8 mouse cellular contexts compared by ENCODE assay signal in genomic region chr16:91917631-91918096, GRCm38 (mm10).
DNase-seq lines count a peak whose midpoint lies in the region; ATAC-seq lines count a peak whose summit lies in the region.

No protein-coding gene starts in this region.

- peak overlapping the region; percentile 53 for H3K4me2 ChIP-seq in lung, embryonic 16.5 days (ENCODE audit: low read depth, low read length)

- peak; percentile 90 to 94 for ATAC-seq in hematopoietic stem cell, adult 5-6 weeks (replicated peaks in 1 of 2; ENCODE audit: insufficient read depth in 1 of 2, low FRiP score in 2 of 2, low TSS enrichment in 1 of 2, low read depth in 1 of 2, poor library complexity in 2 of 2, severe bottlenecking in 2 of 2)
- ATAC-seq in lung, embryonic 16.5 days (ENCODE audit: low read depth) = peak; percentile 89

- H3K4me1 ChIP-seq in lung, embryonic 16.5 days (replicated peaks; ENCODE audit: control insufficient read depth, insufficient read depth, low read length) = no peaks in the 10 kb centered on the region

- peak; percentile 76 for DNase-seq in MEL-GATA-1-ER (ENCODE audit: extremely low read depth, low read depth)
- DNase-seq in cerebellum, adult 8-10 months = peak; percentile 88
- DNase-seq in forelimb bud, embryonic 11.5 days (ENCODE audit: low read depth, low spot score) = peak; percentile 83
- DNase-seq in layer of hippocampus, adult 9-10 months (ENCODE audit: low spot score) = peak; percentile 82
- DNase-seq in ovary, postnatal 10 days (ENCODE audit: low spot score) = peak; percentile 74
- peak; percentile 77 for DNase-seq in thymus, postnatal 0 days (ENCODE audit: low spot score)

- H3K27ac ChIP-seq in lung, embryonic 16.5 days (ENCODE audit: low read length) = no peak overlapping the region

- H3K9me3 ChIP-seq in lung, embryonic 16.5 days (ENCODE audit: control insufficient read depth, low read length) = no peaks in the 10 kb centered on the region

- no peaks in the 10 kb centered on the region for H3K36me3 ChIP-seq in lung, embryonic 16.5 days (ENCODE audit: control insufficient read depth, insufficient read depth, low read length)

- 23% methylated on average over 17 of the region's 17 CpGs for WGBS in lung, embryonic 16.5 days

- peak overlapping the region; percentile 32 for H3K9ac ChIP-seq in lung, embryonic 16.5 days (ENCODE audit: low read length)

- H3K27me3 ChIP-seq in lung, embryonic 16.5 days (ENCODE audit: control insufficient read depth, insufficient read depth, low read depth, low read length) = no peaks in the 10 kb centered on the region

- H3K4me3 ChIP-seq in lung, embryonic 16.5 days (ENCODE audit: low read length) = peak overlapping the region; percentile 30
